Mouse (Mus musculus) liver, postnatal 0 days (tissue): ENCODE measurements around the gene Arhgap23. TPM values are rescaled to one million over a fixed set of nuclear protein-coding genes. Genes with fewer than 3 reads are reported as not detected.

Experiments
- ATAC-seq: fragments of 200-750 bp; cut with Nextera tagmentation; 2 replicates; pipeline ENCODE4 v1.8.0; 2017; ENCODE audit warnings: mild to moderate bottlenecking, moderate library complexity
- DNase-seq: peaks from one replicate; pipeline ENCODE4 v3.0.0-alpha.2; 2016
- H3K27ac ChIP-seq: fragments of 300-500 bp; sonication (generic); 2 replicates; pipeline ENCODE4 v1.5.1; 2014; ENCODE audit warnings: antibody characterized with exemption, moderate library complexity, mild to moderate bottlenecking, low read depth
- H3K27me3 ChIP-seq: fragments of 300-500 bp; sonication (generic); 2 replicates; pipeline ENCODE4 v1.6.1; 2014; ENCODE audit warnings: low read length, control low read depth, mixed read lengths; ENCODE audit not compliant: insufficient read depth
- H3K36me3 ChIP-seq: fragments of 300-500 bp; sonication (generic); replicated peaks from 2 replicates; pipeline ENCODE4 v1.6.1; 2014; ENCODE audit warnings: mild to moderate bottlenecking, control low read depth, low read length, moderate library complexity, mixed read lengths; ENCODE audit not compliant: insufficient read depth
- H3K4me1 ChIP-seq: fragments of 300-500 bp; sonication (generic); 2 replicates; pipeline ENCODE4 v1.6.1; 2014; ENCODE audit warnings: antibody characterized with exemption, mild to moderate bottlenecking, control low read depth; ENCODE audit not compliant: insufficient read depth
- H3K4me2 ChIP-seq: fragments of 300-500 bp; sonication (generic); 2 replicates; pipeline ENCODE4 v1.6.1; 2014; ENCODE audit warnings: low read depth, mild to moderate bottlenecking, low read length, moderate library complexity, mixed read lengths
- H3K4me3 ChIP-seq: fragments of 300-500 bp; sonication (generic); 2 replicates; pipeline ENCODE4 v1.5.1; 2014; ENCODE audit warnings: low read depth, low read length
- H3K9ac ChIP-seq: fragments of 300-500 bp; sonication (generic); replicated peaks from 2 replicates; pipeline ENCODE4 v1.6.1; 2014; ENCODE audit warnings: mild to moderate bottlenecking, moderate library complexity
- H3K9me3 ChIP-seq: fragments of 300-500 bp; sonication (generic); 2 replicates; pipeline ENCODE4 v1.6.1; 2016; ENCODE audit warnings: mild to moderate bottlenecking, control low read depth, low read length, mixed read lengths
- CTCF ChIP-seq: sonication (generic); IDR thresholded peaks from 2 replicates; pipeline ENCODE4 v1.5.1; 2016; ENCODE audit warnings: antibody characterized with exemption, low read depth
- EP300 ChIP-seq: IDR thresholded peaks from 2 replicates; pipeline ENCODE4 v1.6.1; 2016; ENCODE audit warnings: antibody characterized with exemption, low read depth, mild to moderate bottlenecking
- WGBS: fragments of 180-500 bp; shearing (Covaris S2); extraction: QIAGEN DNeasy Blood & Tissue Kit; methylation state at CpG from one replicate; pipeline ENCODE4 v1.1.7; 2014; ENCODE audit not compliant: insufficient replicate concordance; 5-methylcytosine and 5-hydroxymethylcytosine counted together
- polyA plus RNA-seq: library from polyadenylated mRNA; unstranded; fragments of >200 nt; fragmentation: Nextera tagmentation; extraction: Ambion mirVana; gene quantifications from 2 replicates; pipeline ENCODE4 v1.2.1, GENCODE M21; 2015

Arhgap23 gene
- polyA plus RNA-seq: 5.6 and 5.7 TPM in 2 replicates

- peak within 1 kb of the TSS; percentile 99 for H3K4me2 ChIP-seq
- peaks cover 21% of the 10 kb centered on the region for H3K4me1 ChIP-seq
- H3K9me3 ChIP-seq: no peaks in the 10 kb centered on the region
- peak within 1 kb of the TSS; percentile 97 for H3K4me3 ChIP-seq
- TF ChIP-seq CTCF (no peak), EP300 (no peak)
- ATAC-seq: peak; percentile 91
- no peaks in the 10 kb centered on the region for H3K36me3 ChIP-seq
- under 1% methylated on average over 29 of the region's 29 CpGs for WGBS
- H3K27ac ChIP-seq: peak within 1 kb of the TSS; percentile 83
- peak; percentile 89 for DNase-seq
- H3K27me3 ChIP-seq: no peaks in the 10 kb centered on the region
- peak within 1 kb of the TSS; percentile 95 for H3K9ac ChIP-seq
These were observed at the start of gene Arhgap23 for GRCm38 (mm10) chr11:97415330-97415711. Gene Arhgap23, plus strand, starts transcription at chr11:97415533.

DNA sequence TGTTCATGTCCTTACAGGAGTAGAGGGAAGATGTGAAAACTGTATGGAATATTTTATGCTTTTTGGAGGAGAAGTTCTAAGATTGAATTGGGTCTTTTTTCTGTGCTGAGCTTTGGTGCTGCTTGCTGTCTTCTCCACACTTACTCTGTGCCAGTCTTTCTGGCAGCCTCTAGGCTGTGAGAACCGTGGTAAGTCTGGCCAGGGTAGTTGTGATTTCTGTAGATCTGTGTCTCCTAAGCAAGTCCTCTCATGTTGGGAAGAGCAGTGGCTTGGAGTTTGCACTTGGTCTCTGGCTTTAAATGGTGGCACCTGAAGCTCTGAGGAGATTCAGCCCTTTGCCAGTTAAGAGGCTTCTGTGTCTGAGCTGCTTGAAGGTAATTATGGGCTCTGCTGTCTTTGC lies 49.8 kb upstream of the Arhgap23 start:
- H3K9ac ChIP-seq: peak overlapping the region; percentile 34; the same call in 1 of the 2 replicates
- no peak overlapping the region for H3K27ac ChIP-seq
- H3K27me3 ChIP-seq: no peaks in the 10 kb centered on the region
- WGBS: 52% methylated on average over 1 of the region's 1 CpGs
- no peak overlapping the region for H3K4me3 ChIP-seq
- no peak overlapping the region for H3K4me2 ChIP-seq
- no peak for ATAC-seq
- no peaks in the 10 kb centered on the region; the same call in 1 of the 2 replicates for H3K36me3 ChIP-seq
- DNase-seq: no peak
- no peaks in the 10 kb centered on the region for H3K9me3 ChIP-seq
- peaks cover 30% of the 10 kb centered on the region for H3K4me1 ChIP-seq
- TF ChIP-seq CTCF (no peak), EP300 (no peak)

DNA sequence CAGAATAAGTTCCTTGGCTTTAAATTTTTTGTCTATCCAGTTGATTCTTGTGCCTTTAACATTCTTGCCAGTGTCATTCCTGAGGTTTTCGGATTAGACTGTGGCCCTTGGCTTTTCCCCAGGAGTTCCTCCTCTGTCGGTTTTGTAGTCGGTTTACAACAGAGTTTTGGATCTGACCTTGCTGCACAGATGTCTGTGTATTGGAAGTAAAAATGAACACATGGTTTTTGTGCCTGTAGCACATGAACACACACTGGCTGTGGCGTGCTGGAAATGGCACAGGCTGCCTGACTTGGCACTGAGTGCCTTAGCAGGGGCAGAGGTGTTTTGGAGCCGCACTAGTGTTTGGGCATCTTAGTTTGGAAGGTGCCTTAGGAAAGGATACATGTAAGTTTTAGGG lies 46.8 kb upstream of the Arhgap23 start:
- TF ChIP-seq EP300: no peak
- TF ChIP-seq CTCF: no peak
- H3K27me3 ChIP-seq: no peaks in the 10 kb centered on the region
- no peak for DNase-seq
- no peak overlapping the region for H3K27ac ChIP-seq
- 87% methylated on average over 5 of the region's 5 CpGs for WGBS
- H3K4me2 ChIP-seq: no peak overlapping the region
- no peak for ATAC-seq
- H3K9me3 ChIP-seq: no peaks in the 10 kb centered on the region
- H3K4me1 ChIP-seq: peaks cover 22% of the 10 kb centered on the region
- H3K36me3 ChIP-seq: no peaks in the 10 kb centered on the region; the same call in 1 of the 2 replicates
- H3K4me3 ChIP-seq: no peak overlapping the region
- no peak overlapping the region for H3K9ac ChIP-seq

GRCm38 (mm10) chr11:97370329-97371091 lies 44.8 kb upstream of the Arhgap23 start:
- Histone ChIP-seq H3K27me3 (no peaks in the 10 kb centered on the region), H3K27ac (no peak overlapping the region), H3K4me2 (no peak overlapping the region), H3K36me3 (peaks cover 6% of the 10 kb centered on the region), H3K4me1 (peaks cover 2% of the 10 kb centered on the region), H3K4me3 (no peak overlapping the region), H3K9me3 (no peaks in the 10 kb centered on the region), H3K9ac (no peak overlapping the region)
- ATAC-seq (no peak), DNase-seq (no peak)
- TF ChIP-seq CTCF (no peak), EP300 (no peak)
- 82% methylated on average over 7 of the region's 7 CpGs for WGBS

GRCm38 (mm10) chr11:97372159-97372864 lies 43.0 kb upstream of the Arhgap23 start:
- ATAC-seq (no peak), DNase-seq (no peak)

GRCm38 (mm10) chr11:97373402-97373801 lies 41.9 kb upstream of the Arhgap23 start:
- DNase-seq: no peak
- Histone ChIP-seq H3K4me3 (no peak overlapping the region), H3K4me2 (no peak overlapping the region), H3K36me3 (peaks cover 24% of the 10 kb centered on the region), H3K4me1 (no peaks in the 10 kb centered on the region), H3K9ac (no peak overlapping the region), H3K27me3 (no peaks in the 10 kb centered on the region), H3K27ac (no peak overlapping the region), H3K9me3 (no peaks in the 10 kb centered on the region)
- TF ChIP-seq EP300: no peak
- TF ChIP-seq CTCF: no peak
- 82% methylated on average over 2 of the region's 2 CpGs for WGBS
- ATAC-seq: no peak

More at GRCm38 (mm10) chr11:97372159-97372864, 43.0 kb upstream of the Arhgap23 start:
- TF ChIP-seq CTCF: no peak
- TF ChIP-seq EP300: no peak
- Histone ChIP-seq H3K4me1 (no peaks in the 10 kb centered on the region), H3K9me3 (no peaks in the 10 kb centered on the region), H3K4me2 (no peak overlapping the region), H3K27ac (no peak overlapping the region), H3K36me3 (peaks cover 13% of the 10 kb centered on the region), H3K9ac (no peak overlapping the region), H3K4me3 (no peak overlapping the region), H3K27me3 (no peaks in the 10 kb centered on the region)
- 86% methylated on average over 6 of the region's 6 CpGs for WGBS
